In the genomic region with DNA sequence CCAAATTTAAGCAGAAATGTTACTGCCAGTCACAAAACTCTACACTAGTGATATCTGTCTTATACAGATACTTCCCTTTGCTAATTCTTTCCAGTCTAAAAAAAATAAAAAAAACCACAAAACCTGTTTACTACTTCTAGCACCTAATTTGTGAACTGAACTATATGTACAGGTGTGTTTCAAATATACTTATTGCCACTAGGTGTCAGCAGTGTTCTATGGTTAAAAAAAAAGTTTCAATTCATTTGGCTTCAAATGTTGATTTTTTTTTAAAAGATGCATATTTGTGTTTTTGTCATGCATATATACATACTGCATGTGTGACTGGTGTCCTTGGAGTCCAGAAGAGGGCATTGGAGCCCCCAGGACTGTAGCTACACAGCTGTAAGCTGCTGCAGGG, we compare ENCODE assay signal across 11 mouse cellular contexts. TPM values are rescaled to one million over a fixed set of nuclear protein-coding genes. Genes with fewer than 3 reads are reported as not detected.
DNase-seq lines count a peak whose midpoint lies in the region; ATAC-seq and TF ChIP-seq lines count a peak whose summit lies in the region.
"Had no signal": no experiment of that assay in that cellular context is flagged by ENCODE, and none has a peak within 500 bp of the region (broad histone marks: within the 10 kb centered on the region; RNA-seq: fewer than 3 reads in every experiment).

No protein-coding gene starts in this region.

- peaks cover 7% of the 10 kb centered on the region; the same call in 1 of the 2 replicates for H3K36me3 ChIP-seq in kidney, postnatal 0 days (ENCODE audit: insufficient read depth, low read length)
- peaks cover 24% of the 10 kb centered on the region for H3K36me3 ChIP-seq in heart, embryonic 12.5 days
- peaks cover 24% of the 10 kb centered on the region for H3K36me3 ChIP-seq in heart, embryonic 10.5 days

- no peak overlapping the region for H3K4me3 ChIP-seq in kidney, postnatal 0 days (replicated peaks; ENCODE audit: low read depth, low read length)
- no peak overlapping the region for H3K4me3 ChIP-seq in heart, embryonic 12.5 days
- H3K4me3 ChIP-seq in heart, embryonic 10.5 days = no peak overlapping the region
- H3K4me3 ChIP-seq: embryonic facial prominence, embryonic 15.5 days; limb, embryonic 15.5 days had no signal

- TF ChIP-seq CTCF in kidney, postnatal 0 days (IDR thresholded peaks at IDR 0.05; ENCODE audit: low read depth) = peak; percentile 79

- no peak for ATAC-seq in kidney, postnatal 0 days (replicated peaks; ENCODE audit: low FRiP score, low read depth)
- peak; percentile 56 for ATAC-seq in CD4-positive, CD25-positive, alpha-beta regulatory T cell, adult 4 months
- ATAC-seq in heart, embryonic 12.5 days (ENCODE audit: insufficient number of reproducible peaks, low FRiP score) = no peak

- DNase-seq in kidney, postnatal 0 days (ENCODE audit: low spot score) = peak; percentile 69
- DNase-seq in kidney, adult 18-20 months = no peak
- peak; percentile 68 for DNase-seq in A20 (ENCODE audit: low read depth, low spot score)
- peak; percentile 40 for DNase-seq in embryo, embryonic 11 days
- no peak for DNase-seq in adrenal gland, postnatal 14 days
- no peak for DNase-seq in heart, embryonic 10.5 days (ENCODE audit: low spot score)
- DNase-seq: adrenal gland, postnatal 36 days had no signal

- H3K9ac ChIP-seq in kidney, postnatal 0 days (ENCODE audit: low read depth, low read length) = no peak overlapping the region
- no peak overlapping the region for H3K9ac ChIP-seq in heart, embryonic 12.5 days
- H3K9ac ChIP-seq: embryonic facial prominence, embryonic 15.5 days; limb, embryonic 15.5 days had no signal

- H3K27me3 ChIP-seq in kidney, postnatal 0 days (ENCODE audit: insufficient read depth, low read length) = no peaks in the 10 kb centered on the region
- no peaks in the 10 kb centered on the region for H3K27me3 ChIP-seq in heart, embryonic 12.5 days (replicated peaks)
- no peaks in the 10 kb centered on the region for H3K27me3 ChIP-seq in heart, embryonic 10.5 days (ENCODE audit: insufficient read depth, poor library complexity, severe bottlenecking)
- H3K27me3 ChIP-seq: embryonic facial prominence, embryonic 15.5 days; limb, embryonic 15.5 days had no signal

- no peaks in the 10 kb centered on the region for H3K9me3 ChIP-seq in kidney, postnatal 0 days (replicated peaks; ENCODE audit: low read length)
- H3K9me3 ChIP-seq in heart, embryonic 12.5 days (replicated peaks) = peaks cover 8% of the 10 kb centered on the region; the same call in 1 of the 2 replicates
- no peaks in the 10 kb centered on the region; the same call in 1 of the 2 replicates for H3K9me3 ChIP-seq in heart, embryonic 10.5 days
- H3K9me3 ChIP-seq: embryonic facial prominence, embryonic 15.5 days; limb, embryonic 15.5 days had no signal

- no peak overlapping the region for H3K27ac ChIP-seq in kidney, postnatal 0 days
- no peak overlapping the region for H3K27ac ChIP-seq in heart, embryonic 12.5 days (ENCODE audit: poor library complexity, severe bottlenecking)
- H3K27ac ChIP-seq in heart, embryonic 10.5 days = no peak overlapping the region
- H3K27ac ChIP-seq: embryonic facial prominence, embryonic 15.5 days; limb, embryonic 15.5 days had no signal

- H3K4me2 ChIP-seq in kidney, postnatal 0 days (ENCODE audit: low read length) = no peak overlapping the region
- H3K4me2 ChIP-seq in heart, embryonic 12.5 days = no peak overlapping the region
- H3K4me2 ChIP-seq: embryonic facial prominence, embryonic 15.5 days; limb, embryonic 15.5 days had no signal

- no peaks in the 10 kb centered on the region for H3K4me1 ChIP-seq in kidney, postnatal 0 days (replicated peaks; ENCODE audit: insufficient read depth, low read length)
- H3K4me1 ChIP-seq in heart, embryonic 12.5 days (replicated peaks) = peaks cover 8% of the 10 kb centered on the region
- peaks cover 13% of the 10 kb centered on the region for H3K4me1 ChIP-seq in heart, embryonic 10.5 days

RNA-seq across cellular contexts. Expression of a gene that starts 4.1 kb away (rescaled TPM):
- 206 and 212 TPM in 2 replicates for polyA plus RNA-seq in kidney, postnatal 0 days (2015; fragmentation: Nextera tagmentation; extraction: Ambion mirVana)
- 10 to 100 TPM in 1 of 2 experiments, 1 to 10 TPM in 1; 8.7 to 16.4 TPM for polyA plus RNA-seq in CD4-positive, CD25-positive, alpha-beta regulatory T cell, adult 4 months (2017; shearing (Covaris generic))
- total RNA-seq in adrenal gland, postnatal 14 days (2021) = 36.3 and 45.1 TPM in 2 replicates
- polyA plus RNA-seq in heart, embryonic 12.5 days (2016; fragmentation: Nextera tagmentation; extraction: Ambion mirVana) = 53.3 and 58.9 TPM in 2 replicates
- polyA plus RNA-seq in heart, embryonic 10.5 days (2016; fragmentation: Nextera tagmentation; extraction: Ambion mirVana) = 61.0 and 67.4 TPM in 2 replicates

Comparison
In these comparisons a context has a peak if more than half of its experiments do, and no peak if none do; other contexts are left out.
1. DNase-seq: peak in kidney, postnatal 0 days (single experiment), A20 (single experiment) and embryo, embryonic 11 days (single experiment); none in kidney, adult 18-20 months (single experiment), adrenal gland, postnatal 14 days (single experiment) and heart, embryonic 10.5 days (single experiment).